Mouse (Mus musculus) left cerebral cortex, postnatal 14 days (tissue): ENCODE measurements around the gene 1500009C09Rik. TPM values are rescaled to one million over a fixed set of nuclear protein-coding genes. Genes with fewer than 3 reads are reported as not detected.
"Not testable (repeated sequence)": the region's sequence is repeated elsewhere in the genome, so short reads cannot be mapped to it uniquely, and the experiment has no call there.

Experiments used
- DNase-seq, 2 experiments: peaks; one replicate each; pipeline ENCODE4 v3.0.0; 2021 to 2022; ENCODE audit warnings: low spot score in 2 of 2, mixed read lengths in 1 of 2
- intact Hi-C: fragments of 180-260 bp; cut with DNase I; formaldehyde crosslinking; loops from one replicate; pipeline ENCODE4 v1.15.1; 2025
- total RNA-seq, 2 experiments: library from RNA; stranded (reverse); gene quantifications; 2 replicates each; pipeline ENCODE4 v1.2.3; 2021

1500009C09Rik gene
- total RNA-seq, 2 experiments from 2014 or later = 104 TPM

DNA sequence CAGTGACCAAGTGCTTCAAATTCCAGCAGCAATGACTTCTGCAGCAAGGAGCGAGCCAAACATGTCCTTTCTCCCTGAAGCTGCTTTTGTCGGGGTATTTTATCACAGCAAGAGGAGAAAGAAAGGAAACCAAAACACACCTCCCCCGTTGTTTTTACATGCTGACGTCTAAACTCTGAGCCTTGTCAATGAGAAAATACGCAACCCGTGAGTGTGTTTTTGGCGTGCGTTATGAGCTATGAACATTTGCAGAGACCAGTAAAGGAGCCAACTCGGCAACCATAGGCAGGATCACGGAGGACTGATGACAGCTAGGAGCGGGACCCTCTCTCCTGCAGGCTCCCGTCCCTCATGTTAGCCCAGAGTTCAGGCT is 8.5 kb upstream of the 1500009C09Rik start:
- DNase-seq = peak in 1 of 2 experiments; percentile 58
- intact Hi-C loops = no loop called here

- intact Hi-C loops = no loop called here
- DNase-seq = peak; percentile 94 to 95
These were observed 7.9 kb upstream of the 1500009C09Rik start, which contains the start of gene Cenpm for GRCm38 (mm10) chr15:82244115-82244804. TSS of gene Cenpm (minus strand) at chr15:82244748.

DNA sequence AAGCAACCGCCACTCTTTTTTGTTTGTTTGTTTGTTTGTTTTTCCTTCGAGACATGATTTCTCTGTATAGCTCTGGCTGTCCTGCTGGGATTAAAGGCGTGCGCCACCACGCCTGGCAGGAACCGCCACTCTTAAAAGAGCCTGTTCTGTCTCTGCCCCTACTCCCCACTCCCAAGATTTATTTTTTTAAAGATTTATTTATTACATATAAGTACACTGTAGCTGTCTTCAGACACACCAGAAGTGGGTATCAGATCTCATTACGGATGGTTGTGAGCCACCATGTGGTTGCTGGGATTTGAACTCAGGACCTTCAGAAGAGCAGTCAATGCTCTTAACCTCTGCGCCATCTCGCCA is 7.4 kb upstream of the 1500009C09Rik start:
- intact Hi-C loops, DNase-seq: not testable (repeated sequence)

DNA sequence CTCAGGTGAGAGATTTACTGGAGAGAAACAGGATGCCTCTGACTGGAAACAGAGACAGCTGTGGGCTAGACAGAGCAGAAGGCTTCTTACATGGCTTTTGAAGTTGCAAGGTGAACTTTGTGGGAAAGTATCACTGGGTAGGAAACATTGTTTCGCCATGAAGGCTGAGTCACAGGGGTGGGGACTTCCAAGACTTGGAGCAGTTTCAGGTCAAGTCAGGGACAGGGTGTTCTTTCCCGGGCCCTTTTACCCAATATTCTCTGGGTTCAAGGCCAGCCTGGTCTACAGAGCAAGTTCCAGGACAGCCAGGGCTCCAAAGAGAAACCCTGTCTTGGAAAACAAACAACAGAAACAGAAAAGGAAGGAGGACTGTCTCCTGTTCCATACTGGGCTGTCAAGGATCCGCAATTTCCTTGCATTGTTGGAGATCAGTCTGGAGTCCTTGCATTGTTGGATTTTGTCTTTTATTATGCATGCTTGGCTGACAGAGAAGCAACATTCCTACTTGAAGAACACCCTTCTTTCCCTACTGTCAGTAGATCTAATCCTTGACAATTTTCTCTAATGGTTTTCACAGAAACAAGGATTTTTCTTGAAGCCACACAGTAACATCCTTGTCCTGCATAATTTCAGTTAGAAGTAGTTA is 4.9 kb upstream of the 1500009C09Rik start:
- intact Hi-C loops = no loop called here
- DNase-seq = no peak

- no peak for DNase-seq
- intact Hi-C loops = no loop called here
These were observed 618 bp upstream of the 1500009C09Rik start for GRCm38 (mm10) chr15:82251579-82251978.

DNA sequence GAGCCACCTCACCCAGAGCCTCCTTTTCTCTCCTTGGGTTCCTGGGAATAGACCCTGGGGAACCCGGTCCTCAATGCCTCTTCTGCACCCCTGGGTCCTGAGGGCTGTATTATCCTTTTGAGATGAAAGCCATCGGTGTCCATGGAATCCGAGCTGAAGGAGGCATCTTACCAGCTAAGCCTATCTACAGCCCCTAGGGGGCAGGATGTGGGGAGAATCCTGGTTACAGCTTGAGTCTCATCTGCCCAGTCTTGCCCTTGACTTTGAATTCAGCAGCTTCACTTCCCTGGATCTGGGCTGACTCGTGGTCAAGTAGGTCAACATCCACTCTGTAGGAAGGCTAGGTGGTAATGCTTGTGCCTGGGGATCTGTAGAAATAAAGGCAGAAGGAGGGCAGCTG is 3.1 kb downstream of the 1500009C09Rik start:
- intact Hi-C loops = no loop called here
- peak in 1 of 2 experiments; percentile 72 for DNase-seq

- DNase-seq = peak; percentile 87 to 96
- intact Hi-C loops = no loop called here
These were observed 3.8 kb downstream of the 1500009C09Rik start for GRCm38 (mm10) chr15:82255944-82256383.

DNA sequence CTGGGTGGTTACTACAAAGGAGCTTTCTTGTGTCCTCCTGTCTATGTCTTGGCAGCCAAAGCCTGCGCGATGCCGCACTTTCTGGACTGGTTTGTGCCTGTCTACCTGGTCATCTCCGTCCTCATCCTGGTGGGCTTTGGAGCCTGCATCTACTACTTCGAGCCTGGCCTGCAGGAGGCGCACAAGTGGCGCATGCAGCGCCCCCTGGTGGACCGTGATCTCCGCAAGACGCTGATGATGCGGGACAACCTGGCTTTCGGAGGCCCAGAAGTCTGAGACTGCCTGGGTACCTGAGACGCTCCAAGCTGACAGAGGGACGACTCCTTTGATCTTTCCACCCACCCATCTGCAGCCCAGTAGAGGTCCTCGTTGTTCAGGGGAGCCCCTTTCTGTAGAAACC is 7.3 kb downstream of the 1500009C09Rik start:
- intact Hi-C loops = no loop called here
- DNase-seq = peak; percentile 81 to 86

GRCm38 (mm10) chr15:82266356-82266755 is 14.2 kb downstream of the 1500009C09Rik start:
- intact Hi-C loops = loop anchor here (5.0 kb wide), 1 partner anchor 151 kb away; no protein-coding TSS in a partner anchor
- DNase-seq = peak; percentile 66 to 82

- peak; percentile 74 to 91 for DNase-seq
These were observed 16.0 kb downstream of the 1500009C09Rik start for GRCm38 (mm10) chr15:82268185-82268584.

DNA sequence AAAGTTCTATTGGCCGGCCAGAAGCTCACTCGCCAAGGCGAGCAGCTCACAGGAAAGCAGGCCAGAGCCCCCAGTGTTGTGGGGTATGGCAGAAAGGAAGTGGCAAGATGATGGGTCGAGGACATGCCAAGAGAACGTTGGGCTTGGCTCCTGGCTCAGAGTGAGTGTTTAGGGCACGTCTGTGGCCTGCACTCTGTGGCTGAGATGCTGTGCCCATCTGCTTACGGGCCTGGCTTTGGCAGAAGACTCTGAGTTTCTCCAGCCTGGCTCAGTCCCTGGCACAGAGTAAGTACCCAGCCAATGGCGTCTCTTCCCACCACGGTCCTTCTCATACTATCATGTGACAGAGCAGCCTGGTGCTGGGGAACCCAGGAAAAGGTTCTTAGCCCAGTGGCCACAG is 16.6 kb downstream of the 1500009C09Rik start:
- no peak for DNase-seq
- intact Hi-C loops = loop anchor here (5.0 kb wide), 1 partner anchor 149 kb away; no protein-coding TSS in a partner anchor

More at GRCm38 (mm10) chr15:82268185-82268584, 16.0 kb downstream of the 1500009C09Rik start:
- intact Hi-C loops = loop anchor here (5.0 kb wide), 1 partner anchor 149 kb away; no protein-coding TSS in a partner anchor

GRCm38 (mm10) chr15:82271201-82271600 is 19.0 kb downstream of the 1500009C09Rik start:
- intact Hi-C loops = loop anchor here (10.0 kb wide), 1 partner anchor 774 kb away; no protein-coding TSS in a partner anchor
- DNase-seq = peak; percentile 67 to 76

GRCm38 (mm10) chr15:82272295-82272694 is 20.1 kb downstream of the 1500009C09Rik start:
- intact Hi-C loops = loop anchor here (10.0 kb wide), 1 partner anchor 773 kb away; no protein-coding TSS in a partner anchor
- no peak for DNase-seq

DNA sequence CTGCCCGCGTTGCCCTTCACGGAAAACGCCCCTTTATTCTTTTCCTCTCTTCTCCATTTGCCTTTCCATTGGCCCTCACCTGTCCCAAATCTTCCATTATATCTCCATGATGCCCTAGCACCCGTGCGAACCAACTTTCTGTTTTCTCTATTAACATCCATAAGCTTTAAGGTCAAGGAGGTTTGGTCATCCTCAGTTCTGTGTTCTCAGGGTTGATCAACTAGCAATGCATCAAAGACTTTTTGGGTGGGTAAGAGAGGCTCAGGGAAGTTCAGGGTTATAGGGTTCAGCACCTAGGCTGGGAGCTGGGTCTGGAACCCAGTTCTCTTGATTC is 22.4 kb downstream of the 1500009C09Rik start, which contains the start of gene Sept3:
Sept3 (plus strand) TSS at position 301 of the 334 bp plus-strand sequence.
- DNase-seq = no peak
- intact Hi-C loops = loop anchor here (10.0 kb wide), 1 partner anchor 770 kb away; no protein-coding TSS in a partner anchor

- intact Hi-C loops = loop anchor here (10.0 kb wide), 1 partner anchor 770 kb away; no protein-coding TSS in a partner anchor
- peak; percentile 76 to 81 for DNase-seq
These were observed 23.0 kb downstream of the 1500009C09Rik start for GRCm38 (mm10) chr15:82274927-82275901.

GRCm38 (mm10) chr15:82277591-82277990 is 25.4 kb downstream of the 1500009C09Rik start:
- peak in 1 of 2 experiments; percentile 65 for DNase-seq
- intact Hi-C loops = loop anchor here (10.0 kb wide), 1 partner anchor 767 kb away; no protein-coding TSS in a partner anchor

- no peak for DNase-seq
- intact Hi-C loops = no loop called here
These were observed 28.4 kb downstream of the 1500009C09Rik start for GRCm38 (mm10) chr15:82280638-82281037.

DNA sequence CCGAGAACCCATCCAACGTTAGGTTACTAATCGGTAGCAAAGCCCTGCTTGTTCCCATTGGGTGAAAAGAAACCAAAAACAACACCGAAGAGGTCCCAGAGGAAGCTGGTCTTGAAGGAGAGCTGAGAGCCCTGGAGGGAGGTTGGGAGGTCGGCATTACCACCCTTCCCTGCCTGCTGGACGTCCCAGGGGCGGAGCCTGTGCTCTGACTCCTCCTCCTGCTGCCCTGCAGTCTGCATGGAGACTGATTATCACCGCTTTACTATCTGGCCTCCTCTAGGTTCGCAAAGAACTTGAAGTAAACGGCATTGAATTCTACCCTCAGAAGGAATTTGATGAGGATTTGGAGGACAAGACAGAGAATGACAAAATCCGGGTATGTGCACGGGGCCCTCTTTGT is 34.0 kb downstream of the 1500009C09Rik start:
- no peak for DNase-seq
- intact Hi-C loops = no loop called here

GRCm38 (mm10) chr15:82290252-82290651 is 38.1 kb downstream of the 1500009C09Rik start:
- intact Hi-C loops = no loop called here
- DNase-seq = no peak
